Mouse (Mus musculus) limb, embryonic 11.5 days (tissue): ENCODE results near the gene Slc25a45. TPM values are rescaled to one million over a fixed set of nuclear protein-coding genes. Genes with fewer than 3 reads are reported as not detected.
"Not testable (repeated sequence)": the region's sequence is repeated elsewhere in the genome, so short reads cannot be mapped to it uniquely, and the experiment has no call there.

Experiments
- ATAC-seq: fragments of 200-750 bp; cut with Nextera tagmentation; 2 replicates; pipeline ENCODE4 v1.8.0; 2017; ENCODE audit warnings: low read depth; ENCODE audit not compliant: insufficient number of reproducible peaks, low FRiP score, low TSS enrichment
- DNase-seq: peaks from one replicate; pipeline ENCODE4 v3.0.0-alpha.2; 2015; ENCODE audit warnings: low spot score
- H3K27ac ChIP-seq: fragments of 300-500 bp; sonication (generic); replicated peaks from 2 replicates; pipeline ENCODE4 v1.5.1; 2014; ENCODE audit warnings: low read depth, mild to moderate bottlenecking, low read length
- H3K27me3 ChIP-seq: fragments of 300-500 bp; sonication (generic); 2 replicates; pipeline ENCODE4 v1.6.1; 2014; ENCODE audit warnings: mild to moderate bottlenecking, low read length, mixed read lengths; ENCODE audit not compliant: control insufficient read depth, insufficient read depth
- H3K36me3 ChIP-seq: fragments of 300-500 bp; sonication (generic); 2 replicates; pipeline ENCODE4 v1.6.1; 2014; ENCODE audit warnings: mild to moderate bottlenecking, low read length, moderate library complexity, mixed read lengths; ENCODE audit not compliant: control insufficient read depth, insufficient read depth
- H3K4me1 ChIP-seq: fragments of 300-500 bp; sonication (generic); 2 replicates; pipeline ENCODE4 v1.6.1; 2014; ENCODE audit warnings: low read length, mixed read lengths; ENCODE audit not compliant: control insufficient read depth, insufficient read depth
- H3K4me2 ChIP-seq: fragments of 300-500 bp; sonication (generic); 2 replicates; pipeline ENCODE4 v1.6.1; 2014; ENCODE audit warnings: low read depth, mild to moderate bottlenecking, moderate library complexity; ENCODE audit not compliant: severe bottlenecking
- H3K4me3 ChIP-seq: fragments of 300-500 bp; sonication (generic); 2 replicates; pipeline ENCODE4 v1.5.1; 2014; ENCODE audit warnings: low read depth, low read length
- H3K9ac ChIP-seq: fragments of 300-500 bp; sonication (generic); 2 replicates; pipeline ENCODE4 v1.6.1; 2014; ENCODE audit warnings: mild to moderate bottlenecking, low read length
- H3K9me3 ChIP-seq: fragments of 300-500 bp; sonication (generic); 2 replicates; pipeline ENCODE4 v1.6.1; 2016; ENCODE audit warnings: low read length; ENCODE audit not compliant: control insufficient read depth
- WGBS: fragments of 180-500 bp; shearing (Covaris S2); extraction: QIAGEN DNeasy Blood & Tissue Kit; methylation state at CpG from one replicate; pipeline ENCODE4 v1.1.7; 2014; 5-methylcytosine and 5-hydroxymethylcytosine counted together
- polyA plus RNA-seq: library from polyadenylated mRNA; unstranded; fragments of >200 nt; fragmentation: Nextera tagmentation; extraction: Ambion mirVana; gene quantifications from 2 replicates; pipeline ENCODE4 v1.2.1, GENCODE M21; 2014

The Slc25a45 gene
- polyA plus RNA-seq, 1 experiment from 2014 or later, result 1.5 TPM

- ATAC-seq, result peak; percentile 82
Observed at GRCm38 (mm10) chr19:5874969-5875480, 2.6 kb upstream of the Slc25a45 start, which contains the start of gene Frmd8. Gene Frmd8, minus strand, starts transcription at chr19:5875274.

DNA sequence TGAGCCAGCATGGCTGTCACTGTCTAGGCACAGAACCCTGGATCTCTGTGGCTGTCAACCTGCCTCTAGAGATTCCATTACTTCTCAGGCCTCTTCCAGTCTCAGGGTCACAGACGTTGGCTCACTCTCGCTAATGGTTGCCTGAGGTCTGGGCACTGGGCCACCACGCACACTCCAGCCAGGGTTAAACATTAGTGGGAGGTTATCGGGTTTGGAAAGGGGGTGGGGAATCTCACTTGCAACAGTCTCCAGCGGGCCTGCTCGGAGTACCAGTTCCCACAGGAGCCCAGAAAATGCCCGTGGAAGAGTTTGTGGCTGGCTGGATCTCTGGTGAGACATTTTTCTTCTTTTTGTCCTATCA is 734 bp downstream of the Slc25a45 start:
- Histone ChIP-seq H3K4me2 (no peak overlapping the region), H3K9me3 (no peaks in the 10 kb centered on the region), H3K4me3 (no peak overlapping the region), H3K36me3 (no peaks in the 10 kb centered on the region), H3K27ac (no peak overlapping the region), H3K9ac (no peak overlapping the region), H3K27me3 (no peaks in the 10 kb centered on the region), H3K4me1 (0 out of 2 replicates have a peak, but pooled peaks cover 4% of the 10 kb centered on the region)
- DNase-seq, result no peak
- ATAC-seq, result no peak
- WGBS, result 77% methylated on average over 7 of the region's 7 CpGs

More at GRCm38 (mm10) chr19:5874969-5875480, 2.6 kb upstream of the Slc25a45 start, which contains the start of gene Frmd8:
- 0% methylated on average over 37 of the region's 37 CpGs for WGBS
- Histone ChIP-seq H3K9ac (peak within 1 kb of the TSS; percentile 64), H3K36me3 (peaks cover 6% of the 10 kb centered on the region), H3K27me3 (no peaks in the 10 kb centered on the region), H3K4me1 (peaks cover 21% of the 10 kb centered on the region), H3K4me2 (peak within 1 kb of the TSS; percentile 68), H3K27ac (peak within 1 kb of the TSS; percentile 43), H3K4me3 (peak within 1 kb of the TSS; percentile 57), H3K9me3 (no peaks in the 10 kb centered on the region)
- DNase-seq, result peak; percentile 93

GRCm38 (mm10) chr19:5878916-5879315 is 1.3 kb downstream of the Slc25a45 start:
- Histone ChIP-seq H3K36me3 (no peaks in the 10 kb centered on the region), H3K9ac (no peak overlapping the region), H3K27me3 (no peaks in the 10 kb centered on the region), H3K4me2 (no peak overlapping the region), H3K4me1 (0 out of 2 replicates have a peak, but pooled peaks cover 3% of the 10 kb centered on the region), H3K27ac (no peak overlapping the region), H3K4me3 (no peak overlapping the region), H3K9me3 (no peaks in the 10 kb centered on the region)
- 84% methylated on average over 3 of the region's 3 CpGs for WGBS
- ATAC-seq (no peak), DNase-seq (no peak)

GRCm38 (mm10) chr19:5879735-5880134 is 2.1 kb downstream of the Slc25a45 start:
- no peak overlapping the region for H3K9ac ChIP-seq

GRCm38 (mm10) chr19:5881155-5881554 is 3.5 kb downstream of the Slc25a45 start:
- no peak for ATAC-seq
- 91% methylated on average over 6 of the region's 6 CpGs for WGBS
- Histone ChIP-seq H3K4me2 (no peak overlapping the region), H3K27ac (no peak overlapping the region), H3K9me3 (no peaks in the 10 kb centered on the region), H3K27me3 (no peaks in the 10 kb centered on the region), H3K9ac (no peak overlapping the region), H3K36me3 (no peaks in the 10 kb centered on the region), H3K4me1 (no peaks in the 10 kb centered on the region), H3K4me3 (no peak overlapping the region)
- no peak for DNase-seq

More at GRCm38 (mm10) chr19:5879735-5880134, 2.1 kb downstream of the Slc25a45 start:
- no peaks in the 10 kb centered on the region for H3K27me3 ChIP-seq
- DNase-seq (no peak), ATAC-seq (no peak)
- H3K4me3 ChIP-seq, result no peak overlapping the region
- H3K27ac ChIP-seq, result no peak overlapping the region
- no peaks in the 10 kb centered on the region for H3K9me3 ChIP-seq
- H3K4me2 ChIP-seq, result no peak overlapping the region
- no peaks in the 10 kb centered on the region for H3K36me3 ChIP-seq
- 92% methylated on average over 7 of the region's 7 CpGs for WGBS
- H3K4me1 ChIP-seq, result no peaks in the 10 kb centered on the region

GRCm38 (mm10) chr19:5882079-5882478 is 4.5 kb downstream of the Slc25a45 start:
- DNase-seq, H3K9ac ChIP-seq, H3K27me3 ChIP-seq, ATAC-seq, H3K36me3 ChIP-seq, H3K9me3 ChIP-seq, H3K4me1 ChIP-seq, H3K4me3 ChIP-seq, H3K27ac ChIP-seq, H3K4me2 ChIP-seq: not testable (repeated sequence)
- 85% methylated on average over 5 of the region's 5 CpGs for whole genome bisulfite sequencing

DNA sequence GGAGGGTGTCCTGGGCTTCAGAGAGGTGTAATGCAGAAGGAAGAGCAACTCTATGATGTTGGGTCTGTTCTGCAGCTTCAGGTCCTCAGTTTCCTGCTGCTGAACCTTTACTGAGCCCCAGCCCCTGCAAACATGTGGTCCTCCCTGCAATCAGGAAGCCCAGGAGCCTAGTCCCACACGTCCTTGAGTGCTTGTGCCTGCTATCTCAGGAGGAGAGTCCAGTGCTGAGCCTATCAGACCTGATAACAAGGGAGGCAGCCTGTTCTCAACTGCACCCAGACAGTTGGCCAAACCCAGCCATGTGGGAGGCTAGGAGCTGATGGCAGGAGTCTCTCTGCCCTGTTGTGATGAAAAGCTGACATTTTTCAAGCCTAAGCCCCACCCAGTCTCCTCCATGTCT is 6.3 kb downstream of the Slc25a45 start:
- Histone ChIP-seq H3K27ac (no peak overlapping the region), H3K4me1 (no peaks in the 10 kb centered on the region), H3K36me3 (no peaks in the 10 kb centered on the region), H3K9ac (no peak overlapping the region), H3K9me3 (no peaks in the 10 kb centered on the region), H3K27me3 (no peaks in the 10 kb centered on the region), H3K4me2 (no peak overlapping the region), H3K4me3 (no peak overlapping the region)
- ATAC-seq (no peak), DNase-seq (no peak)
- WGBS, result 40% methylated on average over 1 of the region's 1 CpGs

DNA sequence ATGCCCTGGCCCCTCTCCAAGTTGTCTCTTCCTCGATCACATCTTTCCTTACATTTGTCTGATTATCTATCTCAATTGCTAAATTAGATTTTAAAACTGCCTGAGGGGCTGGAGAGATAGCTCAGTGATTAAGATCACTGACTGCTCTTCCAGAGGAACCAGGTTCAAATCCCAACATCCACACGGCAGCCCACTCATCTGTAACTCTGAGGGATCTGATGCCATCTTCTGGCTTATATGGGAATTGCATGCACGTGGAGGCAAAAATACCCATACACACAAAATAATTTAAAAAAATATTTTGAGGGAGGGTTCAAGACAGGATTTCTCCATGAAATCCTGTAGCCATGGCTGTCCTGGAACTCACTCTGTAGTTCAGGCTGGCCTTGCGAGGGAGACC is 8.2 kb downstream of the Slc25a45 start:
- Histone ChIP-seq H3K27me3 (no peaks in the 10 kb centered on the region), H3K9me3 (no peaks in the 10 kb centered on the region), H3K4me2 (no peak overlapping the region), H3K4me1 (no peaks in the 10 kb centered on the region), H3K9ac (no peak overlapping the region), H3K36me3 (no peaks in the 10 kb centered on the region), H3K4me3 (no peak overlapping the region), H3K27ac (no peak overlapping the region)
- ATAC-seq (no peak), DNase-seq (peak; percentile 38)
- WGBS, result 61% methylated on average over 4 of the region's 4 CpGs
